Mouse (Mus musculus) adrenal gland, adult 2 months (tissue): ENCODE data around the gene Med9. TPM values are rescaled to one million over a fixed set of nuclear protein-coding genes. Genes with fewer than 3 reads are reported as not detected.

ENCODE experiments used
- DNase-seq: peaks from one replicate; pipeline ENCODE4 v3.0.0; 2021
- long read RNA-seq: library from polyadenylated mRNA; stranded (forward); transcript quantifications from one replicate; pipeline ENCODE4 v2.0.0, GENCODE M21; 2021
- polyA plus RNA-seq: library from polyadenylated mRNA; depleted of rRNA; stranded (reverse); fragments of >200 nt; gene quantifications from 2 replicates; pipeline ENCODE4 v1.2.3, GENCODE M21; 2012; rRNA removed
- total RNA-seq, 2 experiments: library from RNA; stranded (reverse); gene quantifications; 2 replicates each; pipeline ENCODE4 v1.2.3; 2021

The Med9 gene
- 10 to 100 TPM; 23.4 to 32.5 TPM for total RNA-seq
- polyA plus RNA-seq: 42.9 and 47.6 TPM in 2 replicates
- long read RNA-seq, transcript Med9-201 (2 exons, 1,920 nt): major isoform, 40 of 45 reads
- long read RNA-seq, partial matches to known transcripts: 0 of 45 reads
- long read RNA-seq, other reads (novel, unspliced or antisense): 5 of 45 reads

- peak; percentile 97 for DNase-seq
These were observed at the start of gene Med9 for GRCm38 (mm10) chr11:59947752-59948400. Gene Med9 (plus strand): TSS chr11:59948206.

- peak; percentile 67 for DNase-seq
These were observed 48.0 kb upstream of the Med9 start for GRCm38 (mm10) chr11:59899711-59900685.

DNA sequence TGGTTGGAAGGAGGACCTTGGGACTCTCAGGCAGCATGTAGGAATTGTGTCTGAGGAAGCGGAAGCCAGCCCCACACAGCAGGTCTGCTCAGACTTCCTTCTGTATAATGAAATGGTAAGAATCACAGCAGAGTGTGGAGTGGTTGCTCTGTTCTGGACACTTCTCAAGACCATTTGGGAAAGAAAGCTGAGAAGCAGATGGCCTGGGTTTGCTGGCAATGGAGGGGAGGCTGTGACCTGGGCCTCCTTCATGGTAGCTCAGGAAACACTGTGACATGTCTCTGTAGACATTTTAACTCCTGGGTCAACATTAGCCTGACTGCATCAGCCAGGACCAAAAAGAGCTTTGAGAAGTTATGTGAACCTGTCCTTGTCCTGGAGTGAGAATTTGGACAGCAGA is 47.0 kb upstream of the Med9 start:
- DNase-seq: no peak

GRCm38 (mm10) chr11:59902045-59902726 is 45.8 kb upstream of the Med9 start:
- DNase-seq: peak; percentile 67

DNA sequence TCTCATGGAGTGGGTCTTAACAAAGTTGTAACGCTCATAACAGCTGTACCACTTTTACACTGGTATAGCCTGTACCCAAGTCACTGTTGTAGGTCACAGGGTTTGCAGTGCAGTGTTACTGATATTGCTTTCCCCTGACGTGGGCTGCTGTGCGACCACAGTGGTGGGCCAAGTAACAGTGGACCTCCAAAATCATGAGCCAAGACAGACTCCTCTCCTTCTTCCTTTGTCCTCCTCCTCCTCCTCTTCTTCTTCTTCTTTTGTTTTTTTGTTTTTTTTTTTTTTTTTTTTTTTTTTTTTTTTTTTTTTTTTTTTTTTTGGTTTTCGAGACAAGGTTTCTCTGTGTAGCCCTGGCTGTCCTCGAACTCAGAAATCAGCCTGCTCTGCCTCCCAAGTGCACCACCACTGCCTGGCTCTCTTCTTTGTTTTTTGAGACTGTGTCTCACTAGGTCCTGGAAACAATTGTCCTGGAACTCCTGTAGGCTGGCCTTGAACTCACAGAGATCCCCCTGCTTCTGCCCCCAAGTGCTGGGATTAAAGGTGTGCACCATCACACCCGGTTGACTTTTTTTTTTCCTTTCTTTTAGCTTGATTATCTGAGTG is 41.4 kb upstream of the Med9 start:
- DNase-seq: no peak

- DNase-seq: no peak
These were observed 39.6 kb upstream of the Med9 start for GRCm38 (mm10) chr11:59908446-59908845.

DNA sequence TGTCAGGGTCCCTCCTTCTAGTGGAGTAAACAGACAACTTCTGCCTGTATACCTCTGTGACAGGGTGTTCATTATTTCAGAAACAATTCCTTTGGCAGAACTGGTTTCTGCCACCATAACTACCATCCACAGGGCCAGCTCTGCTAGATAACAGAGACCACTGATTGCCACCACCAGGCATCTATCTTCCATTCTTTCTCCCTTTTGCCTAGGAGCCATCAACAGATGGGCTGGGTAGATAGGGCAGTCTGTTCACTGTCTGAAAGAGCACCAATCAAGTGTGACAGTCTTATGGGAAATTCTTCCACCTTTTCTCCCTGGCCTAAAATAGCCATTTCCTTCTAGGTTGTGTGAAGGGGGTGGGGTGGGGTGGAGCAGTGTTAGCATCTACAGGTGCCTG is 37.4 kb upstream of the Med9 start:
- DNase-seq: no peak

DNA sequence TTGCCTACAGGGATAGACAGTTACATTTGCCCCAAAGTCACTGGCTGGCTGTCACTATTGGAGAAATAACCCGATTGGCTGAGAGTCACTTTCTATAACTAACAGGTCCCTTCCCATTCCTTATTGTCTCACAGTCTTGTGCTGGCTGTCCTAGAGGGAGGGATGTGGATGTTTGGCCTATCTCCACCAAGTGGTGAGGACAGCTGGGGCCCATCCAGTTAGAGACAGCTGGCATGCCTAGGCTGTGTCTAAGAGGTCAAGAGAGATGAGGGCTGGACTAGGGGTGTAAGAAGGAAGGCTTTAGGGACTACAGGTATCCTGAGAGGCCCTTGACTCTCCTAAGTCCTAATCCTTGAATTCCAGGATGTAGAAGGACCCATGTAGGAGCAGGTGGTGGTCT is 36.5 kb upstream of the Med9 start:
- DNase-seq: no peak

DNA sequence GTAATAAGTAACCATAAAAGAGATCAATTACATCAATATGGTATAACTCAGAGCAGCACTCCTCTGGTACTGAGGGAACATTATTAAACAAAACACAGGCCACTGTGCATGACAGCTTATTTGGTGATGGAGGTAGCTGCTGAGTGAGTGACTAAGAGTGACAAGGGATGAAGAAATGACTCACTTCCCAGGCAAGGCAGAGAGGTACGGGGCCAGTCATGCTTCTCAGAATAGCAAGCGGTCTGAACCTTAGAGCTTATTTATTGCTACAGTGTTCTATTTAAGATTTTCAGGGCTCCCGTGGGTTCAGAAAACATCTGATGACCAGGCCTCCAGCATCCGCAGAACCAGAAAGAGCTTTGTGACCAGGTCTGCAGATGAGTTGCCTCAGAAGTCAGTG is 34.3 kb upstream of the Med9 start:
- peak; percentile 42 for DNase-seq

DNA sequence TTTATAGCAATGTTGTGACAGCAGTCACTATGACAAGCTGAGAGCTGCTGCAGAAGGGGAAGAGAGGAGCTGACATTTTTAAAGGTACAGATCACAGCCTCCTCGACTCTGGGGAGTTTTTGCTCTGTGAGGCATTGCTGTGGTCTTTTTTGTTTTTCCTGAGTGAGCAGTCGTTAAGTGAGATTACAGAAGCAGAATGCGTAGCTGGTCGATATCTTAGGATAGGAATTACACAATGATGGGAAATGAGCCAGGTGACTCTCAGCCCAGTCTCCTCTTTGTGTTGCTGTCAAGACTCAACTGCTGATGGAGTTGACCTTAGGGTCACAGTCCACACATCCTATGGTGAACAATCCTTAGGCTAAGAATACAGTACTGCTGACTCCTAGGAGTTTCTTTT is 30.0 kb upstream of the Med9 start:
- DNase-seq: peak; percentile 38

DNA sequence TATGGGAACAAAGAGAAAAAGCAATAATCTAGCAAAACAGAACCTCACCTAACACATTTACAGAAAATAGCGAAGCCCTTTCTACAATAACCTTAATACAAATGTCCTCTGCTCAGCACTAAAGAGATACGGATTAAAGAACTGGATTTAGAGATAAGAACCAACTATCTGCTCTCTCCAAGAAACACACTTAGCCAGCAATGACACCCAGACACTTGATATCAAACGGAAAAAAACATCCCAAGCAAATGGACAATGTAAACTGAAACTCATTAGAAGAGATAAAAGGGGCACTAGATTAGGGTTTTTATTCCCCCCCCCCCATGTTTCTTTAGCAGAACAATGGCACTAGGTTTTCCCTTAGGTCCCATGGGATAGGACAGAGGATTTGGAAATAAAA is 28.6 kb upstream of the Med9 start:
- no peak for DNase-seq

GRCm38 (mm10) chr11:59920331-59920730 is 27.7 kb upstream of the Med9 start:
- DNase-seq: no peak

DNA sequence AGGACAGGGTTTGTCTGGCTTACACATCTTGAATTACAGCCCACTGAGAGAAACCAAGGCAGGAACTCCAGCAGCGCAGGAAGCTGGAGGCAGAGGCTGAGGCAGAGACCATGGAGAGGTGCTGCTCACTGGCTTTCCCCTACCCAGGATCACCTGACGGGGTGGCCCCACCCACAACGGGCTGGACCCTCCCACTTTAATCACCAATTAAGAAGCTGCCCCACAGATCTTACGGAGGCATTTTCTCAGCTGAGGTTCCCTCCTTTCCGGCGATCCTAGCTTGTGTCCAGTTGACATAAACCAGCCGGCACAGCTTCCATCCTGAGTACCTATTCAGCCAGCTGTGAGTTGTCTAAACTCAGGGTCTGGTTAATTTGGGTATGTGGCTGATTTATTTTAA is 26.7 kb upstream of the Med9 start:
- no peak for DNase-seq

GRCm38 (mm10) chr11:59930031-59930430 is 18.0 kb upstream of the Med9 start:
- DNase-seq: no peak

- no peak for DNase-seq
These were observed 15.3 kb upstream of the Med9 start for GRCm38 (mm10) chr11:59932560-59933337.

- DNase-seq: peak; percentile 43
These were observed 14.1 kb upstream of the Med9 start for GRCm38 (mm10) chr11:59933943-59934342.

- DNase-seq: peak; percentile 45
These were observed 11.0 kb upstream of the Med9 start for GRCm38 (mm10) chr11:59937023-59937422.

DNA sequence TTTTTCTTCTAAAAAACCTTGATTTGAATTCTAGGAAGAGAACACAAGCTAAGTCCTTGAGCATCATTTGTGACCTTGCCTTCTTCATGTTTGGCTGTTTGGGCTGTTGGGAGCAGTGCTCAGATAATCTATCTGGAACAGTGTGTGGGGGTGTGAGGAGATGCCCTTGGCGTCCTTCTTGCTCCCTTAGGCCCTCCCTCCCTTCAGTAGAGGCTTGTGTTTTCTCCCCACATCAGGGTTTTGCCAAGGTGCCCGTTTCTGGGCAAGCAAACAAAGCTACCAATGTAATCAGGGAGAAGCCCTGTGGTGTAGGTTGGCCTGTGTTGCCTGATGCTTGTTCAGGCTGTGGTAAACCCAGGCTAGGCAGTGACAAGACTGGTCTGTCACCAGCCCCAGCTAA is 10.4 kb upstream of the Med9 start:
- peak; percentile 67 for DNase-seq

DNA sequence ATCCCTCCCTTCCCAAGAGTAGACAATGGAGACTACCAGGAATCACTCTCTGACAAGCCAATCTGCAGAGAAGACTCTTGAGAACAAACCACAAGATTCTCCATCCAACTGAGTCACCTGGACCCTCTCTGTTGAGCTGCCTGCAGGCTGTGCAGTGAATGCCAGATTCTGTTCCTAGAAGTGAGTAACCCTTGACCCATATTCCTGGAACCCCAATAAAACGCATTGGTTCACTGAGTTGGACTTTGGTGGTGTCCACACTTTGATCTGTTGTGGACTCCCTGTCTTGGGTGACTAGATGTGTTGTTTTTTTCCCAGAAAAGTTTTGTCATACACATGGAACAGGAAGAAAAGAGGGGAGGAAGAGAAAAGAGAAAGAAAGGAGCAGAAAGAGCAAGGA is 8.2 kb upstream of the Med9 start:
- DNase-seq: no peak

- no peak for DNase-seq
These were observed 7.4 kb upstream of the Med9 start for GRCm38 (mm10) chr11:59940645-59941044.

GRCm38 (mm10) chr11:59941391-59941790 is 6.6 kb upstream of the Med9 start:
- DNase-seq: peak; percentile 81
